Mouse (Mus musculus): ENCODE data around the gene Fam216b. TPM values are rescaled to one million over a fixed set of nuclear protein-coding genes. Genes with fewer than 3 reads are reported as not detected.

Gene Fam216b
- polyA plus RNA-seq, 1 experiment from 2014 or later: not detected

- no peak overlapping the region for H3K4me3 ChIP-seq (ENCODE audit: low read length)
- no peaks in the 10 kb centered on the region for H3K36me3 ChIP-seq (ENCODE audit: control insufficient read depth, insufficient read depth, low read length)
- H3K9me3 ChIP-seq (ENCODE audit: control insufficient read depth, low read length): no peaks in the 10 kb centered on the region
- WGBS: 72% methylated on average over 7 of the region's 7 CpGs
- no peaks in the 10 kb centered on the region for H3K27me3 ChIP-seq (ENCODE audit: control insufficient read depth, insufficient read depth, low read length)
- no peak overlapping the region for H3K4me2 ChIP-seq (replicated peaks; ENCODE audit: low read depth, low read length)
- H3K27ac ChIP-seq (ENCODE audit: low read depth, low read length): no peak overlapping the region
- H3K4me1 ChIP-seq (ENCODE audit: control insufficient read depth, insufficient read depth, low read length): peaks cover 5% of the 10 kb centered on the region
- no peak for ATAC-seq (ENCODE audit: low FRiP score, low TSS enrichment)
- H3K9ac ChIP-seq (ENCODE audit: low read depth, low read length): no peak overlapping the region
Observed at GRCm38 (mm10) chr14:78057362-78057761, 31.4 kb downstream of the Fam216b start.

- no peak for ATAC-seq (ENCODE audit: low FRiP score, low TSS enrichment)
- H3K4me1 ChIP-seq (ENCODE audit: control insufficient read depth, insufficient read depth, low read length): peaks cover 4% of the 10 kb centered on the region
- H3K4me3 ChIP-seq (ENCODE audit: low read length): no peak overlapping the region
- WGBS: 78% methylated on average over 3 of the region's 3 CpGs
- no peak overlapping the region for H3K27ac ChIP-seq (ENCODE audit: low read depth, low read length)
- no peak overlapping the region for H3K4me2 ChIP-seq (replicated peaks; ENCODE audit: low read depth, low read length)
- H3K36me3 ChIP-seq (ENCODE audit: control insufficient read depth, insufficient read depth, low read length): no peaks in the 10 kb centered on the region
- no peaks in the 10 kb centered on the region for H3K9me3 ChIP-seq (ENCODE audit: control insufficient read depth, low read length)
- H3K9ac ChIP-seq (ENCODE audit: low read depth, low read length): no peak overlapping the region
- no peaks in the 10 kb centered on the region for H3K27me3 ChIP-seq (ENCODE audit: control insufficient read depth, insufficient read depth, low read length)
Observed at GRCm38 (mm10) chr14:78056371-78056770, 32.4 kb downstream of the Fam216b start.

DNA sequence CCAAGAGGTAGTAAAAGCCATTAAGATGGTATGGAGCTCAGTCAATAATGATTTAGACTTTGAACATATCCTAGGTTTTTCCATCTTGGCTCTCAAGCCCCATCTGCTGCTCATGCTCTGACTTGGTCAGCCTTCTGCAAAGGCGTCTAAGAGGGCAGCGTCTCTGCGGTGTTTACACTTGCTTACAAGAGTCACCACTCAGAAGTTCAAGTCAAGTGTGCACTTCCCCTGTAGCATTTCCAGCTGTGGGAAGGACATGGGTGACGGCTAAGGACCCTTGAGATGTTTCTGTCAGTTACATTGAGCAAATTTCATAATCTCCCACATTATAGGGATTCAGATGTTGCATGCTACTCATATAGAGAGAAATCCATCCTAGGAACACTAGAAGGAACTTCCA is 40.1 kb downstream of the Fam216b start:
- H3K4me2 ChIP-seq (replicated peaks; ENCODE audit: low read depth, low read length): no peak overlapping the region
- WGBS: 81% methylated on average over 4 of the region's 4 CpGs
- H3K9me3 ChIP-seq (ENCODE audit: control insufficient read depth, low read length): no peaks in the 10 kb centered on the region
- no peak overlapping the region for H3K9ac ChIP-seq (ENCODE audit: low read depth, low read length)
- no peak overlapping the region for H3K4me3 ChIP-seq (ENCODE audit: low read length)
- no peaks in the 10 kb centered on the region for H3K4me1 ChIP-seq (ENCODE audit: control insufficient read depth, insufficient read depth, low read length)
- H3K27me3 ChIP-seq (ENCODE audit: control insufficient read depth, insufficient read depth, low read length): no peaks in the 10 kb centered on the region
- no peaks in the 10 kb centered on the region for H3K36me3 ChIP-seq (ENCODE audit: control insufficient read depth, insufficient read depth, low read length)
- no peak overlapping the region for H3K27ac ChIP-seq (ENCODE audit: low read depth, low read length)
- no peak for ATAC-seq (ENCODE audit: low FRiP score, low TSS enrichment)

GRCm38 (mm10) chr14:78048258-78048657 is 40.5 kb downstream of the Fam216b start:
- H3K4me2 ChIP-seq (replicated peaks; ENCODE audit: low read depth, low read length): no peak overlapping the region
- H3K9ac ChIP-seq (ENCODE audit: low read depth, low read length): no peak overlapping the region
- no peaks in the 10 kb centered on the region for H3K36me3 ChIP-seq (ENCODE audit: control insufficient read depth, insufficient read depth, low read length)
- H3K9me3 ChIP-seq (ENCODE audit: control insufficient read depth, low read length): no peaks in the 10 kb centered on the region
- H3K4me3 ChIP-seq (ENCODE audit: low read length): no peak overlapping the region
- H3K27me3 ChIP-seq (ENCODE audit: control insufficient read depth, insufficient read depth, low read length): no peaks in the 10 kb centered on the region
- no peak overlapping the region for H3K27ac ChIP-seq (ENCODE audit: low read depth, low read length)
- 75% methylated on average over 3 of the region's 3 CpGs for WGBS
- no peak for ATAC-seq (ENCODE audit: low FRiP score, low TSS enrichment)
- H3K4me1 ChIP-seq (ENCODE audit: control insufficient read depth, insufficient read depth, low read length): no peaks in the 10 kb centered on the region

DNA sequence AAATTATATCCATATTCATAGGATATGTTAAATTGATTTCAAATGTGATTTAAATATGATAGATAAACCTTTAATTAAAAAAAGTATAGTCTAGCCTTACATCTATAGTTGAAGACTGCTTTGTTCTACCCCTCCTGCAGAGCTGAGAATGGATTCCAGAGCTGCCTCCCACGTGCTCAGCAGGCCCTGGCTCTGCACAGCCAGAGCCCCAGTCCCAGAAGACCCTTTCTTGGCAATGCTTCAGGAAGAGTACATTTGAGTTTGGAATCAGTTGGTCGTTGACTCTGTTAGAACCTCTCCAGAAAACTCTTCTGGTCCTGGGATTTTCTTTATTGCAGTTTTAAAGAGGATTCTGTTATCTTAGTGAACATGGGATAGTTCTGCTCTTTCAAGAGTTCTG is 45.7 kb downstream of the Fam216b start:
- Histone ChIP-seq H3K36me3 (ENCODE audit: control insufficient read depth, insufficient read depth, low read length) (no peaks in the 10 kb centered on the region), H3K9ac (ENCODE audit: low read depth, low read length) (no peak overlapping the region), H3K4me3 (ENCODE audit: low read length) (no peak overlapping the region), H3K9me3 (ENCODE audit: control insufficient read depth, low read length) (no peaks in the 10 kb centered on the region), H3K27me3 (ENCODE audit: control insufficient read depth, insufficient read depth, low read length) (no peaks in the 10 kb centered on the region), H3K4me1 (ENCODE audit: control insufficient read depth, insufficient read depth, low read length) (0 out of 2 replicates have a peak, but pooled peaks cover 4% of the 10 kb centered on the region), H3K4me2 (replicated peaks; ENCODE audit: low read depth, low read length) (no peak overlapping the region), H3K27ac (ENCODE audit: low read depth, low read length) (no peak overlapping the region)
- WGBS: 52% methylated on average over 2 of the region's 2 CpGs
- ATAC-seq (ENCODE audit: low FRiP score, low TSS enrichment): no peak

DNA sequence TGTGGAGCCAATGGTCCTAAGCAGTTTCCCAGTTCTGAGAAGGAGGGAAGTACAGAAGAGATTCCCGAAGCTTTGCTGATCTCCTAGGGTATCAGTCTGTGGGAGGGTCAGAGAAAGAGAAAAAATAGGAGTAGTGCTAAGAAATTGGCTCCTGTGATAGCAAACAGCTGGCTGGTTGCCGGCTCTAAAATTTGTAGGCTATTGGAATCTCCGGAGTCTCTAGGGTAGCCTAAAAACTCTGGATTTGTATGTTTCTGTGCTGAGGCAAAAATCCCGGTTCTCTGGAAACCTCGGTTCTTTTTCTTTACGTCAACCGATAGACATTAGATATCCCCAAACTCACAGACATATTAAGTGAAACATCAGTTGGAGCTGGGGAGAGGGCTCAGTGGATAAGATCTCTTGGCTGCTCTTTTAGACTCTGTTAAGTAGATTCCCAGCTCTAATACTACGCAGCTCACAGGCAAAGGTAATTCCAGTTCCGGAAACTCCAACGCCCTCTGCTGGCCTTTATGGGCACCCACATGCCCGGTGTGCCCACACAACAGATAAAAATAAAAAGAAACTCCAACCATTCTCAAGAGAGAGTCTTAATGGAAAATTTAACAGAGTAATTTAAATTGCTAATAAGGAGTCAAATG is 46.8 kb downstream of the Fam216b start:
- ATAC-seq (ENCODE audit: low FRiP score, low TSS enrichment): no peak
- no peak overlapping the region for H3K9ac ChIP-seq (ENCODE audit: low read depth, low read length)
- H3K27ac ChIP-seq (ENCODE audit: low read depth, low read length): no peak overlapping the region
- H3K36me3 ChIP-seq (ENCODE audit: control insufficient read depth, insufficient read depth, low read length): no peaks in the 10 kb centered on the region
- H3K4me3 ChIP-seq (ENCODE audit: low read length): no peak overlapping the region
- WGBS: 61% methylated on average over 11 of the region's 11 CpGs
- H3K4me2 ChIP-seq (replicated peaks; ENCODE audit: low read depth, low read length): no peak overlapping the region
- H3K4me1 ChIP-seq (ENCODE audit: control insufficient read depth, insufficient read depth, low read length): 0 out of 2 replicates have a peak, but pooled peaks cover 4% of the 10 kb centered on the region
- no peaks in the 10 kb centered on the region for H3K9me3 ChIP-seq (ENCODE audit: control insufficient read depth, low read length)
- H3K27me3 ChIP-seq (ENCODE audit: control insufficient read depth, insufficient read depth, low read length): no peaks in the 10 kb centered on the region

- Histone ChIP-seq H3K36me3 (ENCODE audit: control insufficient read depth, insufficient read depth, low read length) (no peaks in the 10 kb centered on the region), H3K9ac (ENCODE audit: low read depth, low read length) (no peak overlapping the region), H3K4me3 (ENCODE audit: low read length) (no peak overlapping the region), H3K9me3 (ENCODE audit: control insufficient read depth, low read length) (no peaks in the 10 kb centered on the region), H3K4me2 (replicated peaks; ENCODE audit: low read depth, low read length) (no peak overlapping the region), H3K4me1 (ENCODE audit: control insufficient read depth, insufficient read depth, low read length) (0 out of 2 replicates have a peak, but pooled peaks cover 4% of the 10 kb centered on the region), H3K27me3 (ENCODE audit: control insufficient read depth, insufficient read depth, low read length) (no peaks in the 10 kb centered on the region), H3K27ac (ENCODE audit: low read depth, low read length) (no peak overlapping the region)
- WGBS: 60% methylated on average over 6 of the region's 6 CpGs
- no peak for ATAC-seq (ENCODE audit: low FRiP score, low TSS enrichment)
Observed at GRCm38 (mm10) chr14:78040643-78041042, 48.2 kb downstream of the Fam216b start.

GRCm38 (mm10) chr14:78038876-78039275 is 49.9 kb downstream of the Fam216b start:
- Histone ChIP-seq H3K27ac (ENCODE audit: low read depth, low read length) (no peak overlapping the region), H3K9me3 (ENCODE audit: control insufficient read depth, low read length) (no peaks in the 10 kb centered on the region), H3K4me2 (replicated peaks; ENCODE audit: low read depth, low read length) (no peak overlapping the region), H3K4me1 (ENCODE audit: control insufficient read depth, insufficient read depth, low read length) (0 out of 2 replicates have a peak, but pooled peaks cover 4% of the 10 kb centered on the region), H3K27me3 (ENCODE audit: control insufficient read depth, insufficient read depth, low read length) (no peaks in the 10 kb centered on the region), H3K4me3 (ENCODE audit: low read length) (no peak overlapping the region), H3K36me3 (ENCODE audit: control insufficient read depth, insufficient read depth, low read length) (no peaks in the 10 kb centered on the region), H3K9ac (ENCODE audit: low read depth, low read length) (no peak overlapping the region)
- 70% methylated on average over 8 of the region's 8 CpGs for WGBS
- no peak for ATAC-seq (ENCODE audit: low FRiP score, low TSS enrichment)

All from kidney, embryonic 14.5 days (tissue).